Mouse (Mus musculus) heart, postnatal 0 days (tissue): ENCODE measurements at regions not wholly inside any gene's neighbourhood (a gene's known extent, or its start where the extent isn't known, plus 50 kb on each side); places are given as distances from the start of the nearest gene placed in this dataset.

ENCODE experiments used
- ATAC-seq: fragments of 200-750 bp; cut with Nextera tagmentation; 2 replicates; pipeline ENCODE4 v1.8.0; 2017; ENCODE audit warnings: low read depth, moderate number of reproducible peaks, moderate library complexity; ENCODE audit not compliant: insufficient read depth
- DNase-seq: peaks from one replicate; pipeline ENCODE4 v3.0.0-alpha.2; 2016; ENCODE audit warnings: low spot score
- H3K27ac ChIP-seq: fragments of 300-500 bp; sonication (generic); 2 replicates; pipeline ENCODE4 v1.5.1; 2014; ENCODE audit warnings: low read depth, mild to moderate bottlenecking
- H3K27me3 ChIP-seq: fragments of 300-500 bp; sonication (generic); 2 replicates; pipeline ENCODE4 v1.6.1; 2014; ENCODE audit warnings: low read length, mixed read lengths; ENCODE audit not compliant: control insufficient read depth, insufficient read depth
- H3K36me3 ChIP-seq: fragments of 300-500 bp; sonication (generic); replicated peaks from 2 replicates; pipeline ENCODE4 v1.6.1; 2014; ENCODE audit warnings: low read length, mixed read lengths; ENCODE audit not compliant: control insufficient read depth, insufficient read depth
- H3K4me1 ChIP-seq: fragments of 300-500 bp; sonication (generic); 2 replicates; pipeline ENCODE4 v1.6.1; 2014; ENCODE audit warnings: antibody characterized with exemption; ENCODE audit not compliant: control insufficient read depth, insufficient read depth
- H3K4me2 ChIP-seq: fragments of 300-500 bp; sonication (generic); 2 replicates; pipeline ENCODE4 v1.6.1; 2014; ENCODE audit warnings: low read depth, mild to moderate bottlenecking, low read length, moderate library complexity
- H3K4me3 ChIP-seq: fragments of 300-500 bp; sonication (generic); 2 replicates; pipeline ENCODE4 v1.5.1; 2014; ENCODE audit warnings: low read depth, low read length
- H3K9ac ChIP-seq: fragments of 300-500 bp; sonication (generic); replicated peaks from 2 replicates; pipeline ENCODE4 v1.6.1; 2014; ENCODE audit warnings: low read depth, low read length, mixed read lengths
- H3K9me3 ChIP-seq: fragments of 300-500 bp; sonication (generic); replicated peaks from 2 replicates; pipeline ENCODE4 v1.6.1; 2016; ENCODE audit warnings: low read length; ENCODE audit not compliant: control insufficient read depth
- CTCF ChIP-seq: IDR thresholded peaks from 2 replicates; pipeline ENCODE4 v1.5.1; 2016; ENCODE audit warnings: antibody characterized with exemption, control low read depth, low read depth
- EP300 ChIP-seq: IDR thresholded peaks from 2 replicates; pipeline ENCODE4 v1.6.1; 2016; ENCODE audit warnings: antibody characterized with exemption, low read depth
- WGBS: fragments of 180-500 bp; shearing (Covaris S2); extraction: QIAGEN DNeasy Blood & Tissue Kit; methylation state at CpG from one replicate; pipeline ENCODE4 v1.1.7; 2014; 5-methylcytosine and 5-hydroxymethylcytosine counted together

GRCm38 (mm10) chr12:27235748-27236147 is 106.6 kb downstream of the Sox11 start:
- WGBS: 29% methylated on average over 1 of the region's 1 CpGs
- Histone ChIP-seq H3K4me2 (no peak overlapping the region), H3K27me3 (no peaks in the 10 kb centered on the region), H3K9ac (no peak overlapping the region), H3K27ac (no peak overlapping the region), H3K4me1 (no peaks in the 10 kb centered on the region), H3K9me3 (no peaks in the 10 kb centered on the region), H3K36me3 (no peaks in the 10 kb centered on the region), H3K4me3 (no peak overlapping the region)
- ATAC-seq (no peak), DNase-seq (no peak)
- TF ChIP-seq EP300 (no peak), CTCF (no peak)

- 75% methylated on average over 3 of the region's 3 CpGs for WGBS
- no peaks in the 10 kb centered on the region for H3K9me3 ChIP-seq
- no peak for TF ChIP-seq CTCF
Observed at GRCm38 (mm10) chr12:27221541-27221940, 120.8 kb downstream of the Sox11 start.

GRCm38 (mm10) chr12:27201191-27201590 is 141.2 kb downstream of the Sox11 start:
- no peaks in the 10 kb centered on the region for H3K4me1 ChIP-seq
- no peak for TF ChIP-seq CTCF
- no peak for TF ChIP-seq EP300
- no peaks in the 10 kb centered on the region for H3K36me3 ChIP-seq
- H3K4me2 ChIP-seq: no peak overlapping the region
- H3K9ac ChIP-seq: no peak overlapping the region
- H3K27me3 ChIP-seq: no peaks in the 10 kb centered on the region
- no peak overlapping the region for H3K4me3 ChIP-seq
- ATAC-seq (no peak), DNase-seq (no peak)
- no peak overlapping the region for H3K27ac ChIP-seq
- WGBS: 56% methylated on average over 7 of the region's 7 CpGs
- no peaks in the 10 kb centered on the region for H3K9me3 ChIP-seq

More at GRCm38 (mm10) chr12:27221541-27221940, 120.8 kb downstream of the Sox11 start:
- no peaks in the 10 kb centered on the region for H3K4me1 ChIP-seq
- H3K27ac ChIP-seq: no peak overlapping the region
- no peaks in the 10 kb centered on the region for H3K27me3 ChIP-seq
- DNase-seq (no peak), ATAC-seq (no peak)
- no peak overlapping the region for H3K4me2 ChIP-seq
- no peak overlapping the region for H3K4me3 ChIP-seq
- no peaks in the 10 kb centered on the region for H3K36me3 ChIP-seq
- H3K9ac ChIP-seq: no peak overlapping the region

- Histone ChIP-seq H3K27me3 (no peaks in the 10 kb centered on the region), H3K36me3 (no peaks in the 10 kb centered on the region), H3K9me3 (no peaks in the 10 kb centered on the region), H3K4me3 (no peak overlapping the region), H3K27ac (no peak overlapping the region), H3K4me1 (no peaks in the 10 kb centered on the region), H3K9ac (no peak overlapping the region), H3K4me2 (no peak overlapping the region)
- no peak for ATAC-seq
- TF ChIP-seq EP300 (no peak), CTCF (no peak)
- DNase-seq: no peak
Observed at GRCm38 (mm10) chr12:27194001-27194400, 148.4 kb downstream of the Sox11 start.

- Histone ChIP-seq H3K36me3 (no peaks in the 10 kb centered on the region), H3K9ac (no peak overlapping the region), H3K4me1 (no peaks in the 10 kb centered on the region), H3K4me3 (no peak overlapping the region), H3K27ac (no peak overlapping the region), H3K4me2 (no peak overlapping the region), H3K9me3 (no peaks in the 10 kb centered on the region), H3K27me3 (no peaks in the 10 kb centered on the region)
- 89% methylated on average over 6 of the region's 6 CpGs for WGBS
- ATAC-seq: no peak
- TF ChIP-seq EP300 (no peak), CTCF (no peak)
- DNase-seq: no peak
Observed at GRCm38 (mm10) chr12:27191916-27192315, 150.5 kb downstream of the Sox11 start.

- ATAC-seq: no peak
- H3K4me1 ChIP-seq: peaks cover 14% of the 10 kb centered on the region
- H3K9ac ChIP-seq: no peak overlapping the region
- no peak for DNase-seq
- no peak for TF ChIP-seq EP300
- TF ChIP-seq CTCF: no peak
- H3K4me3 ChIP-seq: no peak overlapping the region
- H3K4me2 ChIP-seq: no peak overlapping the region
- no peaks in the 10 kb centered on the region for H3K27me3 ChIP-seq
- no peak overlapping the region for H3K27ac ChIP-seq
- H3K9me3 ChIP-seq: no peaks in the 10 kb centered on the region
- WGBS: 69% methylated on average over 3 of the region's 3 CpGs
- no peaks in the 10 kb centered on the region for H3K36me3 ChIP-seq
Observed at GRCm38 (mm10) chr12:27187480-27187879, 154.9 kb downstream of the Sox11 start.
